Mouse (Mus musculus) midbrain, embryonic 15.5 days (tissue): ENCODE results near the gene Nae1. TPM values are rescaled to one million over a fixed set of nuclear protein-coding genes. Genes with fewer than 3 reads are reported as not detected.

Source experiments
- ATAC-seq: fragments of 200-750 bp; cut with Nextera tagmentation; replicated peaks from 2 replicates; pipeline ENCODE4 v1.8.0; 2017; ENCODE audit warnings: moderate TSS enrichment
- H3K27ac ChIP-seq: fragments of 300-500 bp; sonication (generic); 2 replicates; pipeline ENCODE4 v1.5.1; 2015; ENCODE audit warnings: mild to moderate bottlenecking, inconsistent platforms
- H3K27me3 ChIP-seq: fragments of 300-500 bp; sonication (generic); replicated peaks from 2 replicates; pipeline ENCODE4 v1.6.1; 2015; ENCODE audit warnings: inconsistent platforms
- H3K36me3 ChIP-seq: fragments of 300-500 bp; sonication (generic); replicated peaks from 2 replicates; pipeline ENCODE4 v1.6.1; 2015; ENCODE audit warnings: inconsistent platforms
- H3K4me1 ChIP-seq: fragments of 300-500 bp; sonication (generic); 2 replicates; pipeline ENCODE4 v1.6.1; 2015; ENCODE audit warnings: inconsistent platforms
- H3K4me2 ChIP-seq: fragments of 300-500 bp; sonication (generic); 2 replicates; pipeline ENCODE4 v1.6.1; 2015; ENCODE audit warnings: inconsistent platforms, mild to moderate bottlenecking, moderate library complexity
- H3K4me3 ChIP-seq: fragments of 300-500 bp; sonication (generic); 2 replicates; pipeline ENCODE4 v1.5.1; 2015; ENCODE audit warnings: mild to moderate bottlenecking, inconsistent platforms
- H3K9ac ChIP-seq: fragments of 300-500 bp; sonication (generic); 2 replicates; pipeline ENCODE4 v1.6.1; 2015; ENCODE audit warnings: mild to moderate bottlenecking, inconsistent platforms
- H3K9me3 ChIP-seq: fragments of 300-500 bp; sonication (generic); 2 replicates; pipeline ENCODE4 v1.6.1; 2016; ENCODE audit warnings: inconsistent platforms
- WGBS: fragments of 180-500 bp; shearing (Covaris S2); methylation state at CpG from one replicate; pipeline ENCODE4 v1.1.7; 2015; ENCODE audit warnings: mixed read lengths; 5-methylcytosine and 5-hydroxymethylcytosine counted together
- polyA plus RNA-seq: library from polyadenylated mRNA; unstranded; fragments of >200 nt; fragmentation: Nextera tagmentation; extraction: Ambion mirVana; gene quantifications from 2 replicates; pipeline ENCODE4 v1.2.1, GENCODE M21; 2015

The Nae1 gene
- polyA plus RNA-seq, 1 experiment from 2014 or later: 101 TPM

DNA sequence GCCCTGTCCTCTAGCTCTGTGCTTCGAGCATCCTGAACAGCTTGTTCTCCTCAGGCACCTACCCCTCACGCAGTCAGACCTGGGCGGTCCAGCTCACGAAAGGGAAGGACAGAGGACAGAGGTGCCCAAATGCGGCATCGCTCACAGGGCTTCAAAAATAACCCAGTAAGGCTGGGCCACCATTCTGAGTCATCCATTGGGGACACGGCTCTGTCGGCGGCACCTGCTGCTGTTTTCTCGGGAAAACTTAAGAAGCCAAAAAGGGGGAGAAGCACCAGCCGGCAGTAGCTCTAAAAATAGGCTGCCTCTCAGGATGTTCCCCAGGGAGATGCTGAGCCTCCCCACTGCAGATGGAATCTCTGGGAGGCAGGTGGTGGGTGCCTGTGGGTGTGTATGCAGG lies 7.7 kb upstream of the Nae1 start:
- H3K4me1 ChIP-seq: peaks cover 19% of the 10 kb centered on the region
- peaks cover 47% of the 10 kb centered on the region for H3K27me3 ChIP-seq
- ATAC-seq: no peak
- no peaks in the 10 kb centered on the region for H3K36me3 ChIP-seq
- no peaks in the 10 kb centered on the region for H3K9me3 ChIP-seq
- H3K9ac ChIP-seq: no peak overlapping the region
- H3K4me2 ChIP-seq: peak overlapping the region; percentile 93
- no peak overlapping the region for H3K27ac ChIP-seq
- 11% methylated on average over 11 of the region's 11 CpGs for WGBS
- H3K4me3 ChIP-seq: peak overlapping the region; percentile 45; the same call in 1 of the 2 replicates

DNA sequence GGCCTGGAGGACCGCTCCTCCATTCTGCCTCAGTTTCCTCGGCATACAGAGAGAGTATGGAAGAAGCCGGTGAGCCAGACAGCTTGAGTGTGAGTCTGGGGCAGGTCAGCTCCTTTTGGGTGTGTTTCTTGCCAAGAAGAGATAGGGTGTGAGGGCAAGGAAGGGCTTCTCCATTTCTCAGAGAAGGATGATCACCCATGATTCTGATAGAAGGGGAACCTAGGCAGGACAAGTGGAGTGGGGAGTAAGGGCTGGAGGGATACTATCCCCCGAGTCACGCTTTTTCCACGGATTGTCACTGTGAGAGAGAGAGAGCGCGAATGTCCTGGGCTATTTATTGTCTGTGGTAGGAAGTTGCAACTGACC lies 7.1 kb upstream of the Nae1 start:
- 14% methylated on average over 8 of the region's 8 CpGs for WGBS
- Histone ChIP-seq H3K9me3 (no peaks in the 10 kb centered on the region), H3K36me3 (no peaks in the 10 kb centered on the region), H3K4me3 (peak overlapping the region; percentile 45), H3K4me1 (peaks cover 19% of the 10 kb centered on the region), H3K4me2 (peak overlapping the region; percentile 93), H3K27ac (no peak overlapping the region), H3K27me3 (peaks cover 47% of the 10 kb centered on the region), H3K9ac (0 out of 2 replicates have a peak overlapping the region, but pooled peaks have one; percentile 27)
- ATAC-seq: peak; percentile 5

GRCm38 (mm10) chr8:104540710-104541514 lies 6.5 kb upstream of the Nae1 start:
- under 1% methylated on average over 76 of the region's 76 CpGs for WGBS

DNA sequence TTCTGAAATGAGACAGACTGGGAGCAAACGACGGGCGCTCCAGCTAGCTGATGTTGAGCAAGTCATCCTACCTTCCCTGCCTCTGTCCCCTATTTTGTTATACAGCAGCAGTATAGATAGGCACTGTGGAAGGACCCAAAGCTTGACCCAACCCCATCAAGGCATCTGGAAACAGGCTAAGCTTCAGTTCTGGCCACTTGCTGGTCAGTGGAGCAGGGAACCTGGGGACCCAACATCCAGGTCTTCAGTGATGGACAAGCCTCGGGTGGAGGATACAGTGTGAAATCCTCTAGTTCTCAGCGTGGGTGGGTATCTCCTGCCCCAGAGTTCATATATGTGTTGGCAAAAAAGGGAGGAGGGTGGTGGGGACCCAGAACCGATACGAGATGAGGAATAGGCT lies 5.8 kb upstream of the Nae1 start:
- Histone ChIP-seq H3K9ac (peak overlapping the region; percentile 27; the same call in 1 of the 2 replicates), H3K4me1 (peaks cover 20% of the 10 kb centered on the region), H3K4me2 (peak overlapping the region; percentile 93)

More at GRCm38 (mm10) chr8:104540710-104541514, 6.5 kb upstream of the Nae1 start:
- H3K9me3 ChIP-seq: no peaks in the 10 kb centered on the region
- peaks cover 47% of the 10 kb centered on the region for H3K27me3 ChIP-seq
- H3K4me1 ChIP-seq: peaks cover 19% of the 10 kb centered on the region
- peak overlapping the region; percentile 27 for H3K9ac ChIP-seq
- ATAC-seq: peak; percentile 72
- no peaks in the 10 kb centered on the region for H3K36me3 ChIP-seq
- H3K27ac ChIP-seq: no peak overlapping the region
- peak overlapping the region; percentile 93 for H3K4me2 ChIP-seq
- peak overlapping the region; percentile 45 for H3K4me3 ChIP-seq

DNA sequence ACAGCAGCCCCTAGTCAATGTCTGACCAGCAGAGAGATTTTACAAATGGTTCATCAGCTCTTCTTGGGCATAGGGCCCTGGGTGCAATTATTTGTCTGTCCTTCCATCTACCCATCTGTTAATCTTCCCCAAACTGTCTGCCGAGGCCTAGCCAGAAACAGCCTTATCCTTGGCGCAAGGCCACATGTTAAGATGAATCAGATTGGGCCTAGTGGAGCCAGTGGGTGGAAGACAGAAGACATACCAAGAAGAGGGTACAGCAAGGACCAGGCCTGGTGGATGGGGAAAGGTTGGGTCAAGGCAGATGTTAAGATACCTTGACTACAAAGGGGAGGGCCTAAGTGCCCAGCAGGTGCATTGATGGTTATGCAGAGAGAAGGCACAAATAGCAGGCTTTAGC lies 5.1 kb upstream of the Nae1 start:
- ATAC-seq: no peak
- Histone ChIP-seq H3K4me2 (no peak overlapping the region), H3K4me3 (no peak overlapping the region), H3K27me3 (peaks cover 46% of the 10 kb centered on the region), H3K27ac (no peak overlapping the region), H3K36me3 (no peaks in the 10 kb centered on the region), H3K4me1 (peaks cover 26% of the 10 kb centered on the region), H3K9me3 (no peaks in the 10 kb centered on the region), H3K9ac (no peak overlapping the region)
- WGBS: 86% methylated on average over 2 of the region's 2 CpGs

More for the DNA sequence above, 5.8 kb upstream of the Nae1 start:
- Histone ChIP-seq H3K27me3 (peaks cover 47% of the 10 kb centered on the region), H3K9me3 (no peaks in the 10 kb centered on the region), H3K36me3 (no peaks in the 10 kb centered on the region), H3K4me3 (peak overlapping the region; percentile 45), H3K27ac (no peak overlapping the region)
- ATAC-seq: 0 out of 2 replicates have a peak, but pooled peaks have one; percentile 2
- 32% methylated on average over 7 of the region's 7 CpGs for WGBS

- H3K4me2 ChIP-seq: no peak overlapping the region
- no peaks in the 10 kb centered on the region for H3K9me3 ChIP-seq
- no peaks in the 10 kb centered on the region for H3K36me3 ChIP-seq
- H3K9ac ChIP-seq: no peak overlapping the region
- H3K4me3 ChIP-seq: no peak overlapping the region
- H3K27ac ChIP-seq: no peak overlapping the region
- no peak for ATAC-seq
- peaks cover 40% of the 10 kb centered on the region for H3K27me3 ChIP-seq
- H3K4me1 ChIP-seq: peaks cover 26% of the 10 kb centered on the region
- 90% methylated on average over 4 of the region's 4 CpGs for WGBS
Observed at GRCm38 (mm10) chr8:104538896-104539295, 4.5 kb upstream of the Nae1 start.

- Histone ChIP-seq H3K27me3 (peaks cover 19% of the 10 kb centered on the region; the same call in 1 of the 2 replicates), H3K4me3 (no peak overlapping the region), H3K36me3 (no peaks in the 10 kb centered on the region), H3K4me2 (no peak overlapping the region), H3K27ac (no peak overlapping the region), H3K9ac (no peak overlapping the region), H3K9me3 (no peaks in the 10 kb centered on the region), H3K4me1 (peaks cover 32% of the 10 kb centered on the region)
- no peak for ATAC-seq
- 84% methylated on average over 4 of the region's 4 CpGs for WGBS
Observed at GRCm38 (mm10) chr8:104536028-104536427, 1.6 kb upstream of the Nae1 start.

GRCm38 (mm10) chr8:104535378-104535777 lies 941 bp upstream of the Nae1 start:
- Histone ChIP-seq H3K9ac (peak overlapping the region; percentile 87; the same call in 1 of the 2 replicates), H3K4me3 (peak overlapping the region; percentile 66), H3K36me3 (no peaks in the 10 kb centered on the region), H3K4me2 (peak overlapping the region; percentile 60), H3K27ac (no peak overlapping the region), H3K4me1 (peaks cover 25% of the 10 kb centered on the region), H3K27me3 (peaks cover 16% of the 10 kb centered on the region; the same call in 1 of the 2 replicates), H3K9me3 (no peaks in the 10 kb centered on the region)
- WGBS: 37% methylated on average over 7 of the region's 7 CpGs
- 0 out of 2 replicates have a peak, but pooled peaks have one; percentile 11 for ATAC-seq

- Histone ChIP-seq H3K36me3 (0 out of 2 replicates have a peak, but pooled peaks cover 5% of the 10 kb centered on the region), H3K27me3 (peaks cover 9% of the 10 kb centered on the region; the same call in 1 of the 2 replicates), H3K9ac (peak overlapping the region; percentile 87), H3K27ac (peak overlapping the region; percentile 87), H3K4me3 (peak overlapping the region; percentile 66), H3K4me2 (peak overlapping the region; percentile 60), H3K4me1 (peaks cover 25% of the 10 kb centered on the region), H3K9me3 (no peaks in the 10 kb centered on the region)
- 10% methylated on average over 9 of the region's 9 CpGs for WGBS
- peak; percentile 80 for ATAC-seq
Observed at GRCm38 (mm10) chr8:104534779-104535141, 323 bp upstream of the Nae1 start.

- H3K4me3 ChIP-seq: peak overlapping the region; percentile 66
- H3K27me3 ChIP-seq: no peaks in the 10 kb centered on the region
- peak overlapping the region; percentile 87; the same call in 1 of the 2 replicates for H3K27ac ChIP-seq
- ATAC-seq: peak; percentile 10; the same call in 1 of the 2 replicates
- H3K4me2 ChIP-seq: peak overlapping the region; percentile 60
- peak overlapping the region; percentile 87 for H3K9ac ChIP-seq
- 23% methylated on average over 7 of the region's 7 CpGs for WGBS
- peaks cover 25% of the 10 kb centered on the region for H3K4me1 ChIP-seq
- H3K9me3 ChIP-seq: no peaks in the 10 kb centered on the region
- H3K36me3 ChIP-seq: peaks cover 12% of the 10 kb centered on the region; the same call in 1 of the 2 replicates
Observed at GRCm38 (mm10) chr8:104533551-104533950, 886 bp downstream of the Nae1 start.

DNA sequence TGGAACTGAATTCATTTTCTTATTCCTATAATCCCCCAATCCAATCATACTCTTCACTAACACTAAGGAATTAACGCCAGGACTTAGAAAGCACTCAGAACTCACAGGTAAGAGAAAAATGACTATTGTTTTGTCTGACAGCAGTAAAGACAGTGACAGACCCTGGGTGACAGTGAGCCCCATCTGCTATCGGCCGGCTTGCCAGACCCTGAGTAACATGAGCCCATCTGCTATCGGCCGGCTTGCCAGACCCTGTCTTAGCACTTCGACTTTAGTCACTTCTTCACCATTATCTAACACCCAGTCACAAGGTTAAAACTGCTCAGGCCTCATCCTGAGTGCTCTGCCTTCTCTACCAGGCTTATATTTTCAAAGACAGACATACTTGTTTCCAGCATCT lies 4.8 kb downstream of the Nae1 start:
- Histone ChIP-seq H3K27ac (no peak overlapping the region), H3K4me3 (no peak overlapping the region)

GRCm38 (mm10) chr8:104517872-104518271 lies 16.6 kb downstream of the Nae1 start:
- WGBS: 84% methylated on average over 5 of the region's 5 CpGs

More for the DNA sequence above, 4.8 kb downstream of the Nae1 start:
- Histone ChIP-seq H3K9me3 (no peaks in the 10 kb centered on the region), H3K27me3 (no peaks in the 10 kb centered on the region), H3K36me3 (peaks cover 17% of the 10 kb centered on the region; the same call in 1 of the 2 replicates), H3K4me2 (no peak overlapping the region), H3K4me1 (peaks cover 18% of the 10 kb centered on the region), H3K9ac (no peak overlapping the region)
- no peak for ATAC-seq
- WGBS: 87% methylated on average over 6 of the region's 6 CpGs

More at GRCm38 (mm10) chr8:104517872-104518271, 16.6 kb downstream of the Nae1 start:
- peaks cover 30% of the 10 kb centered on the region for H3K36me3 ChIP-seq
- H3K9ac ChIP-seq: no peak overlapping the region
- H3K27ac ChIP-seq: no peak overlapping the region
- no peak overlapping the region for H3K4me3 ChIP-seq
- no peaks in the 10 kb centered on the region for H3K9me3 ChIP-seq
- ATAC-seq: no peak
- no peak overlapping the region for H3K4me2 ChIP-seq
- H3K4me1 ChIP-seq: no peaks in the 10 kb centered on the region
- H3K27me3 ChIP-seq: no peaks in the 10 kb centered on the region
